Mouse (Mus musculus): Measurements from ENCODE around the gene Nipsnap2. TPM values are rescaled to one million over a fixed set of nuclear protein-coding genes. Genes with fewer than 3 reads are reported as not detected.

The Nipsnap2 gene
- total RNA-seq, 2 experiments from 2014 or later, result 510 to 555 TPM

Other genes starting within 250 kb of the Nipsnap2 start
- 10 to 100 TPM; 23.0 to 25.0 TPM for gene Sfswap, start 223.8 kb upstream of the Nipsnap2 start, total RNA-seq (2021)
- gene Mmp17, start 140.9 kb upstream of the Nipsnap2 start, total RNA-seq (2021), result under 1 TPM; 0.33 to 0.43 TPM
- gene Zfp11, start 55.0 kb upstream of the Nipsnap2 start, total RNA-seq (2021), result 1 to 10 TPM; 1.8 TPM
- gene Sept14, start 16.6 kb upstream of the Nipsnap2 start, total RNA-seq (2021), result not detected
- 10 to 100 TPM; 57.3 to 63.7 TPM for gene Mrps17, start 9.6 kb upstream of the Nipsnap2 start, total RNA-seq (2021)
- 10 to 100 TPM; 11.6 to 12.3 TPM for gene Psph, start 62.4 kb downstream of the Nipsnap2 start, total RNA-seq (2021)
- gene Sumf2, start 121.9 kb downstream of the Nipsnap2 start, total RNA-seq (2021), result 1 to 10 TPM; 8.4 to 8.6 TPM
- gene Chchd2, start 162.4 kb downstream of the Nipsnap2 start, total RNA-seq (2021), result 100 to 1,000 TPM; 560 to 586 TPM
- gene Zbed5, start 170.7 kb downstream of the Nipsnap2 start, total RNA-seq (2021), result 1 to 10 TPM in 1 of 2 experiments, under 1 TPM in 1; 0.19 to 1.1 TPM
- gene Phkg1, start 173.5 kb downstream of the Nipsnap2 start, total RNA-seq (2021), result 100 to 1,000 TPM; 297 to 365 TPM
- 1 to 10 TPM in 1 of 2 experiments, not detected in 1; 1.2 TPM for gene Nupr1l, start 183.5 kb downstream of the Nipsnap2 start, total RNA-seq (2021)
- gene Vkorc1l1, start 216.9 kb downstream of the Nipsnap2 start, total RNA-seq (2021), result 10 to 100 TPM; 18.3 to 19.4 TPM

All from gastrocnemius, postnatal 25 days (tissue).